Mouse (Mus musculus) cerebellum, adult 11-12 months (tissue): ENCODE results near the gene Pigr.
A peak's percentile ranks its signal among the peaks of the same experiment; 100 is the strongest.

Experiments
- DNase-seq: peaks from one replicate; pipeline ENCODE4 v3.0.0; 2022

The Pigr gene

DNA sequence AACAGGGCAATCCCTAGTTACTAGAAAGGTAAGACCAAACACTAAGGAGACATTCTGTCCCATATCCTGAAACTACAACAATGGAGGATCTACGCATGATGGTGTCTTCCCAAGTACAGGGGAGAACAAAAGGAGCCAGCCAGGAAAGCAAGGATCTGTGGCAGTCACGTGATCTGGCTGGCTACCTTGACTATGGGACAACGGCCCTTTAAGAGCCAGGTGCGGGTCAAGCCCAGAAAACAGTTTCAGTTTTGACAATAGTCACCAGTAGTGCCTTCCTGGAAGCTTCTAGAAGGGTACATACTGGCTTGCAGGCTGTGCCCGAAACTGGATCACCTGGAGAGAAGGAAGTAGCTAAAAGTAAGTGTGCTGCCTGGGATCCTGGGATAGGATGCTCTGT, at the start of gene Pigr:
Pigr (plus strand) TSS at position 237 of the 400 bp plus-strand sequence.
- no peak for DNase-seq

DNA sequence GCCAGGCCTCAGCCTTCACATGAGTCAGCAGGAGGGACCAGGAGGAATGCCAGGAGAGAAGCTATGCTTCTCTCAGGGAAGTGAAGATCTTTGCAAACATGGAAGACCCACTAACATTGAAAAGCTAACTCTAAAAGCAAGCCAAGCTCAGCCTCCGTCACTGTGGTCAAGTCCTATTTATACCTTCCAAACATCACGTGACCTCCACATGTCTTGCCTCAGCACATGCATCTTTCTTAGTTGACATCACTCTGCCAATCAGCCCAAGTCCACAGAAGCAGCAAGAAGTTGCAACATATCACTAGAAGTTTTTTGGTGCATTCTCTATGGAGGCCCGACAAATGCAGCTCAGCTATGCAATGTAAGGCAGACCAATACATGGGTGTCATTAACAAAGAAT, 46.6 kb upstream of the Pigr start:
- DNase-seq, result no peak

DNA sequence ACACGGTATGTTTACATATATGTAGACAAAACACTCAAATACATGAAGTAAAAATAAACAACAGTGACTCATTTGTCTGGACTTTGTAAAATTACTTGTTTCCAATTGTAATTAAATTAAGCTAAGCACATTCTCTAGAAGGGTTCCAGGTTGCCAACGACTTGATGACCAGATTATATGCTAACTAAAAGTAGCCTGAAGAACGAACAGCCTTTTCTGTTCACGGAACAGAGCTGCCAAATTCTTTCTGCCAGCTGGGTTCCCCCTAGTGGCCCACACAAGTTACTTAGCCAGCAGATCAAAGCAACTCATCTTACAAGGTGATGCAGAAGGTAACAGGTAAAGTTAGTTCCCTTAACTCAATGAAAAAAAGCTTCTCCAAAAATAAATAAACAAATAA, 42.4 kb upstream of the Pigr start:
- DNase-seq, result no peak

DNA sequence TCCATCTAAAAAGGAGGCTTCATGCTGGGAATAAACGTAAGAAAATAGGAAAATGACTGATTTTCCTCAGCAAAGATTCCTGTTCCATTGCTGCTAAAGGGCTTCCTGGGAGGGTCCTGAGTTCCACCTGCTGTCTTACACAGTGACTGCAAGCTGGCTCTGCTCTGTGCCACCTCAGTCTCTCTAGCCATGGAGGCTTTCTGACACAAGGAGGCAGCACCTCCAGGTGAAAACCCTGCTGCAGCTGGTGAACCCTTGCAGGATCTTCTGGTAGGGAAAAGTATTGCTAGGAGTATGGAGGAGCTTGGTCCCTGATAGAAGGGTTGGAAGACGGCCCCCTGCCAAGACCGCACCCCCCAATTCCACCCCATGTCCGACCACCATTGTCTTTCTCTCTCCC, 39.5 kb upstream of the Pigr start:
- no peak for DNase-seq

DNA sequence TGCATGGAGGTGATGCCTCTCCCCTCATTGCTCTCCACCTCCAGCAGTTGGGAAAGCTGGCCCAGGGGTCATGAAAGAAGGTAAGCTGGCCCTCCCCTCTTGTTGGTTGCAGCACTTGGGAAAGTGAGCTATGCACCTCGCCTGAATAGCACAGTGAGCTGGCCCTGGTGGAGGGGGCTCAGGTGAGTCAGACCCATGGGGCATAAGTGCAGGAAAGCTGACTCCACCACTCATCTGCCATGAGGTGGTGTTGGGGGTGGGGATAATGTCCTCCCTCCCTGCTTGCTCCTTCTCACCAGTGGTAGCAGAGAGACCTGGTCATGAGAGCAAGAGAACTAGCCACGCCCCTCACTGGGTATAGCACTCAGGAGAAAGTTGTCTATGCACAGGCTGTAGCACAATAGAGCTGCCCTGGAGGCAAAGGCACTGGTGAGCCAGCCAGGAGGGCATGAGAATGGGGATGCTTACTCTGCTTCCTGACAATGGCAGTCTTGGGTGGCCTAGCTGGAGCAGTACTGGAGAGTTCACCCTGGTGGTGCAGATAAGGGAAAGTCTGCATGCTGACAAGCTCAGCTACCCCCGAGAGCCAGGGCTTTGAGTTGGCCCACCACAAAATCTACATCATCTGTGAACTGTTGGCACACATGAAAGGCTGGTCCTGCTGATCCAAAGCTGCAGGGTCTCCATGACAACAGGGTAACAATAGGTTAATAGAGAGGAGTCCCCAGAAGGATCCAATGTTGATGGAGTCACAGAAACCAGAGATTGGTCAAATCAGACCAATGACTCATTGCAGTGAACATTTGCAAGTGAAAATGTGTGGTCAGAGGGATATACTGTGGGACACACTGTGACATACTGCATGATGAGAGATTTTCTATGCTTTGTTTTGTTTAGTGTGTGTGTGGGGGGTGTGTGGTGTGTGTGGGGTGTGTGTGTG, 36.7 kb upstream of the Pigr start:
- DNase-seq, result no peak

DNA sequence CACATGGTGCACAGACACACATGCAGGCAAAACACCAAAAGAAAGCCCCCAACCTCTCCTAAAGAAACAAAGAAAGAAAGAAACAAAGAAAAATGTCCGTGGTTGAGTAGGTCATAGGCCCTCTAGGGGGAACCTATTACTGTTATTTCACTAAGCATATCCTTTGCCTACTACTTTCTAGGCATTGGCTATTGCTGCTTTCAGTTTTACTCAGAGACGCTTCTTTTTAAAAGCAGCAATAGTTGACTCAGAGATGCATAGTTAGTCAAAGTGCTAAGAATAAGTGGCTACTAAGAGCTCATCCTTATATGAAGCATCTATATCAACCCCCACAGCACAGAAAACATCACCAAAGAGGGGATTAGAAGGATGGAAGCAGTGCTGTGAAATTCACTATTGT, 31.2 kb upstream of the Pigr start:
- no peak for DNase-seq

DNA sequence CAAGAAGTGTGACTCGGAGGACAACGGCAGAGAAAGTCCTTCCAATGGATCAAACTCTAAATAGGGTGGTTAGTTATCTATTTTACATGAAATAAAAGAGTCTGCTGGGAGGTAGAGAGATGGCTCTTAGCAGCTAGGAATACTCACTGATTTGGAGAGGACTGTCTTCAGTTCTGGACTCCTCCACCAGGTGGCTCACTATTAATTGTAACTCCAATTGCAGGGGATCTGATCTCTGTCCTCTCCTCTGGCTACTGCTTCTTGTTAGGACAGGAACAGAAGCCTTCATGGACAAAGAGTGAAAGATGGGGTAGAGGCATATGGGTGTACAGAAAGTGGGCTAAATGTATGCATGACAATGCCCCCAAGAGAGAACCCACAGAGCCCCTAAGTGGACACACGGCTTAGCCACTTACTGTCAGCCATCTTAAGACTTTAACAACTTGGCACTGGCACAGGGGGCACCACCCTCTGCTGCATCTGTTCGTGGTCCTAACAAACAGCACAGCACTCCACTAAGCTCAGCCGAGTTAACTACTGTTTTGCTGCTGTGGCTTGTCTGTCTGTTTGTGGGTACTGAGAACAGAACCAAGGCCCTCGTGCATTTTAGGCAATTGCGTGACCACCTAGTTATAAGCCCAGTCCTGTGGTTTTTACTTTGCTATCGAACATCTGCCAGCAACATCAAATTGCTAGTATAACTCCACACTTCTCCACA, 29.4 kb upstream of the Pigr start:
- DNase-seq, result peak; percentile 10

DNA sequence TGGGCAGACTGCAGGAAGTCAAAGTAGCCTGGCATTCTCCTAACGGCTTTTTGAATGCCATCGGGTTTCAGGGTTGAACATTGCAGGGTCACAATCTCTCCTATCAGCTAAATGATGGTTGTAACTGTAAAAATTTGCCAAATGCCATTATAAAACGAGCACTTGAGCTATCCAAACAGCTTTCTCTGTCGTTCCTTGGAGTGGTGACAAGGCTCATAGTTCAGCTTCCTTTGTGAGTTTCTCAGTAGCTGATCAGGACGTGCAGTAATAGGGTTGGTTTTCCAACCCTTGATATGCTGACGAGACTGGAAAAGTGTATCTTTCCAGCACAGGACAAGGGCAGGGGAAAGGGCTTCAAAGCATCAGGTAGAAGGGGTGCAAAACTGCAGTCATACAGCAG, 28.4 kb upstream of the Pigr start:
- no peak for DNase-seq

DNA sequence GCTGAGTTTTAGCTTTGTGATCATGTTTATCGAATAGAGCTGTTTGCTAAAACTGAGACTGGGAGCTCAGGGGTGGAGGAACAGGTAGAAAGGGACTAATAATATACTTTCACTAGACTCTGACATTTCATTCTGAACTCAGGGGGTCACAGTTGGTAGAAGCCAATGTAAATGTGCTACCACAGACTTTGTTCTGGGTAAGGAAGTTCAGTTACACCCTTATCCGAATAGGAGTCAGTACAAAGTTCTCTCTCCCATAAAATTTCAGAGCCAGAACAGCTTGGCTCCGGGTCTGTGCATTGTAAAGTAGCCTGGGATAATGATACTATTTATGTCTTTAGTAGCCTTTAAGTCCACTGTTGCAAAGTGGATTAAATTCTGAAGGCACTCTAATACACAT, 27.9 kb upstream of the Pigr start:
- no peak for DNase-seq

DNA sequence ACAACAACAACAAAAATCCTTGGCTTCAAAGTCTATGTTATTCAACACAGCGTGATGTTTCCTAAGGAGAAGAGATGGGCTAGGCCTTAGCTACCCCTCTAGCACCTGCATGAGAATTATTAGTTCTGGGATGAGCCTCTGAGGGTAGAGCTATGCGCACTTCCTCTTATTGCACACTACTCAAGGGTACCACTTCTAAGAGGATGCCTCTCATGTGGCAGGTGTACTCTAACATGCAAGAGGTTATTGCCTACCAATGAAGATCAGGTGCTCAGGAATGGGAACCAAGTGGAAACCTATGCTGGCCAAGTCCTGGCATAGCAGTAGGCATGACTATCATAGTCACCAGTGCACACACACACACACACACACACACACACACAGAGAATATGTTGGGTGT, 27.1 kb upstream of the Pigr start:
- DNase-seq, result no peak

DNA sequence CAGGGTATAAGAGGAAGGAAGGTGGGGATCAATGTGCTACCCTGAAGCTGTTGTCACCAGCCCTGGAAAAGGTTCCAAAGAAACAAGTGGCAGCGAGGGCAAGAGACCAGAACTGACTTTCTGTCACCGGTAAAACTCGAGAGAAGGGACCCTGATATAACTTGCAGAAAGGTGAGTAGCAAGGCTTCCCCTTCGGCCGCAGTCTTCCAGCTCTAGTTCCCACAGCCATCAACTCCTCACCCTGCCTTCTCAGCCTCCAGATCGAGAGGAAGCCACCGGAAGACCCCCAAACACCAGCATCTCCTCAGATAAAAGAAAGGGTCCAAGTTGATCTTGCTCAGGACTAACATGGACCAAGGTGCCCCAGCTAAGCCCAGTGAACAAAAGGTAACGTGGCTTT, 25.9 kb upstream of the Pigr start, which contains the start of gene Fcamr:
Fcamr (plus strand) TSS at position 301 of the 400 bp plus-strand sequence.
- DNase-seq, result no peak

DNA sequence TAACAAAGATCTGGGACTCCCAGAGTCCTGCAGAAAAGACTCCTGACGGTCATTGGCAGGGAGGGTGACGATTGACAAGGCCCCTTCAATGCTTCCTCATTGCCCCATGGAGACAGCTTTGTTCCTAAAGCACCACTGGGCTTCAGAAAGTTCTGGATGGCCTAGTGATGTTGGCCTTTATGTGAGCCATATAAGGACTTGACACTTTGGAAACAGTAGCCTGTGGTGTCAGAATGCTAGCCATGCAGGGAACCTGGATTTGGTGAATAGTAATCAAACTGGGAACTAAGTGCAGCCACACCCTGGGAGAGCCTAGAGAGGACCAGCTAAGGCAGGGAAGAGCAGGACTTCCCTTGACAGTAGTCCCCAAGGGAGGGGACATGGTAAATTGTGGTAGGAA, 25.0 kb upstream of the Pigr start:
- DNase-seq, result no peak

DNA sequence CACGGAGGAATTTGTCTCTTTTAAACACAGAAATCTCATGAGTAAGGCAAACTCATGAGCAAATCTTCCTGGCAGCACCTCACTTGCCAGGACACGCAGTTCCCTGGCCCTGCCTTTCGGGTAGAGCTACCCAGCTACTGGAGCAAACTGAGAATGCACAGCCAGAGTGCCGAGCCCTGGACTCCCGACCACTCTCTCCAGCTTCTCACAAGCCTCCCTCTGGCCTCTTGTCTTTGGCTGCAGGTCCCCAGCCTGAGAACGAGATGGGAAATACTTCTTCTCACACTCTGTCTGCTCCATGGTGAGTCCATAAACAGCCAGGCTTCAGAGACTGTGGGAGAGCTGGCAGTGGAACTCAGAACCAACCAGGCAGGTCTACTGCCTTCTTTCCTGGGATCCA, 23.5 kb upstream of the Pigr start:
- no peak for DNase-seq

DNA sequence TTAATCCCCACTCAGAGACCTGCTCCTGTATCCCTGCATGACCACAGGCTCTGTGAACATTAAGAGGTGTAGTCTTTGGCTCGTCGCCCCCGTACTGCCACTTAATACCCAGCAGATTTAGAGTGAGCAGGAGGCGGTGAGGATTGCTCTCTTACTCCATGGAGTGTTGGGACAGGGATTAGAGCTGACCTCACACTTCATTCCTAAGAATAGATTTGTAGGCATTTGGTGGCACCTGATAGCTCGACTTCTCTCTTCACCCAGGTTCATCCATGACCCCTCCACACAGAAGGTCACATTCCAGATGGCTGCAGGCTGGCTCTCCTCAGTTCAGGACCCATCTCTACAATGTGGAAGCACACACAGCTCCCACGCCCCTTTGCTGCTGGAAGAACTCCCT, 22.2 kb upstream of the Pigr start:
- no peak for DNase-seq

DNA sequence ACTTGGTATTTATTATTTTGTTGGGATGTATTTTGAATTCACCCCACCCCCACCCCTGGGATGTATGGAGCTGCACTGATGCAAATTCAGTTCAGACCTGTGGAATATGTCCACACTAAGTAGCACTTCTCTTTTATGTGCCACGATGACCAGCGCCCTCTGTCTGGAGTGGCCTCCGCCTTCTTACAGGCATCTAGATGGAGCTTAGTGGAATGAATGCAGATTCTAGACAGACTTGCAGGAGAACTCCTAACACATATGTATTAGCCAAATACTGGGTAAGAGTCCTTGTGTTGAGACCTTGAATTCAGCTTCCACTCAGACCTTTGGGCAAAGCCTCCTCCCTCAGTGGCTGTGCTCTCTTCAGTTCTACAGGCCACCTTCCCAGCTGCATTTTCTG, 15.6 kb upstream of the Pigr start:
- no peak for DNase-seq

DNA sequence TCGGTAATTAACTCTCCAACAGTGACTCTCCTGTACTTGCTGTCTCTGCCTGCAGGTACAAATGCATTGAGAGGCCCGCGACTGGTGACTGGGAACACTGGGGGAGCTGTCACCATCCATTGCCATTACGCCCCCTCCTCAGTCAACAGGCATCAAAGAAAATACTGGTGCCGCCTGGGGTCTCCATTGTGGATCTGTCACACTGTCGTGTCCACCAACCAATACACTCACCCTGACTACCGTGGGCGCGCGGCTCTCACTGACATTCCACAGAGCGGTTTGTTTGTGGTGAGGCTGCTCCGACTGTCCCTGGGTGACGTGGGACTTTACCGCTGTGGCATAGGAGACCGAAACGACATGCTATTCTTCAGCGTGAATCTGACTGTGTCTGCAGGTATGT, 15.2 kb upstream of the Pigr start:
- DNase-seq, result no peak

DNA sequence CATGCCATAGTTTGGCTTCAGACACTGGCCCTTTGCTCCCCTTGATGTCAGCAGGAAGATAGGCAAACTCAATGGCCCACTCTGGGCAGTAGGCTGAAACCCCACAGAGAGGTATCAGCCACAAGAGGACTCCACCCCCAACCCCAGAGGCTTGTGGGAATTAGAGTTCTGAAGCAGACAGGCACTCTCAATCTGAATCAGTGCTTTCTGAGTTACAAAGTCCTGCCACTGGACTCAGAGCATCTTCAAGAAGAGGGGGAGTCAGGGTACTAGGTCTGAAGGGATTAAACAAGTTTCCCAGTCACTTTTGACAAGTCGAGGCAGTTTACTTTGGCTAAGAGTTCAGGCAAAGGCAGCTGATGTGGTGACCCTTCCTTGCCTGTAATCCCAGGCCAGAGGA, 6.7 kb upstream of the Pigr start:
- no peak for DNase-seq

DNA sequence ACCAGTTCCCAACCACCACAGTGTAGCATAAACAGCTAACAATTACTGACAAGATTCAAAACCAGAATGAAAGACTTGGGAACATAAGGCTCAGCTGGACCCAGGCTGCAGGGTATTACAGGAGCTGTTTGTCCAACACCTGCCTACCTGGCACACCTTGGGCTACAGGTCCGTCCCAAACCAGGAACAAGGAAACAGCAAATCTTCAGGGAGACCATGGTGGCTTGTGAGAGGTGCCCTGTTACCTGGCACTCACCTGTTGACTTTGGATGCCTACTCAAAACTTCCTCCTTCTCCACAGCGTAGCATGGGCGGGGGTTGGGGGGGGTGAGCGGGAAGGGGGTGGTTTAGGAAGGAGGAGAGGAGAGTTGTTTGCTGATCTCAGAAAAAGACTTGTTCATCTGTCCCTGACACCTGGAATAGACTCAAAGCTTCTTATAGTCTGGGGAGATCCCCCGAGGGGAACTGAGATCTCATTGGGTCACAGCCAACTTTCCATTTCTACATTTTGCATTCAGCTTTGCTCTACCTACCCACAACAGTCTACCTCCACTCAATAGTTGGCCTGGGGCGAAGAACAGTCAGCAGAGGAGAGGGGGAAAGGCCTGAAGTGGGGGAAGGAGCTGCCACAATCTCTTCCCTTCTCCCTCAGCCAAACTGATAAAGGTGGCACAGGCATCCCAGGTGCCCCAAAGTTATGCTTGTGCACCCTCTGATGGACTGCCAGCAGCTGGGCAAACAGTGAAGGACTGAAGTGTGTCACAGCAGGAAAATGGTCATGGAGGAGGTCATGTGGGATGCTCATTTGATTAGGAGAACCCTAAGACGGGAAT, 6.0 kb upstream of the Pigr start:
- DNase-seq, result no peak

DNA sequence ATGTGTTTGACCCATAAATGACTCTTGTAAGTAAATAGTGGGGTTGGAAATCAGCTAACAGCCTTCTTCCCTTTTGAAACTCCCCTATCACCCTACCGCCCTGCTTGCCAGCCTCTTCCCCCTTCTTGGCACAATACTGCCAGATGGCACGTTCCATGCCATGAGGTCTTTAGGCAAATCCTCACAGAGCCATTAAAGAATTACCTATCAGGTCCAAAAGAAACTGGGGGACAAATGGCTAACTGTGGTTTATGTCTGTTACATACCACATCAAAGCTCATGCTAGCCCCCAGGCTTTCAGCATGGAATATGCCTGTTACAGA, 5.4 kb upstream of the Pigr start:
- no peak for DNase-seq

DNA sequence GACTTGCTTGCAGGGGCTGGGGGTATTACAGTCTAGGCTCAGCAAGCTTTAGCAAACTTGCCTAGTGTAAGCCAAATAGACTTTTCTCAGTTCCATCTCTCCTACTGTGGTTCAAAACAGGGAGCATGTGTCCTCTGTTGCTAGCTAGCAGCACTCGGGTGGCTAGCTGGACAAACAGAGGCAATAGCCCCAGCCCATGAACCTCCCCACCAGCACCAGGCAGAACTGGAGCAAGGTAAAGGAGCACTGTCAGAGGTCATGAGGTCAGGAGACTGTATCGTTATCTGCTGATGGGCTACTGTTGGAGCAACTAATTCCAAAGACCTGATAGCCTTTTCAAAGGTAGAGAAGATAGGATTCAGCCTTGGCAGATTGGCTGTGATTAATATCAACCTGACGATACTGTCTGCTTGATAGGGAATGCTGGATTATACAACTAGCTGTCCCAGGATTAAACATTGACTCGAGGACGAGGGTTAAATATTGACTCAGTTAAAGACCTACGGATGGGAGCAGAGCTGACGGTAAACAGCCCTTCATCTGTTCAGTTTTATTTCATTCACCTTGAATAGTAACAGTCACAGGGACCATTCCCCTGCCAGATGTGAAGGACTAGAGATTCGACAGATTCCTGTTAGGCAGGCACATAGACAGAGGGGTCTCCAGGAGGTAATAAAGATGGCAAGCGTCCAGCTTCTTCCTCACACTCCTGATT, 4.4 kb upstream of the Pigr start:
- DNase-seq, result no peak

DNA sequence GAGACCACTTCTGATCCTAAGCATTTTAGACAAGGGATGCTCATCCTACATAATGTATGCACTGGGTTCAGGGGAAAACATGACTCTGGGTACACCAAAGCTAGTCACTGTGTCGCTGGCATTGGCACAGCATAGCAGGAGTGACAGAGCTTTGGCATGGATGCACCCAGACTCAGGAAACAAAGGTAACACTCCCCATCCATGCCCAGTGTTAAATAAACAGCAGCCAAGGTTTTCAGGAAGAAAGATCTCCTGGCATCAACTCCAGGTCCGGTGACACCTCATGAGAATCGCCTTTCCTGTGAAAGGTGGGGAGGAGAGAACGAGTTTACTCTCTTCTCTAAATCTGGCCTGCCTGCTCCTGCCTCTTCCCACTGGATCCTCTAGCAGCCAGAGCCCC, 2.2 kb downstream of the Pigr start:
- DNase-seq, result peak; percentile 12

DNA sequence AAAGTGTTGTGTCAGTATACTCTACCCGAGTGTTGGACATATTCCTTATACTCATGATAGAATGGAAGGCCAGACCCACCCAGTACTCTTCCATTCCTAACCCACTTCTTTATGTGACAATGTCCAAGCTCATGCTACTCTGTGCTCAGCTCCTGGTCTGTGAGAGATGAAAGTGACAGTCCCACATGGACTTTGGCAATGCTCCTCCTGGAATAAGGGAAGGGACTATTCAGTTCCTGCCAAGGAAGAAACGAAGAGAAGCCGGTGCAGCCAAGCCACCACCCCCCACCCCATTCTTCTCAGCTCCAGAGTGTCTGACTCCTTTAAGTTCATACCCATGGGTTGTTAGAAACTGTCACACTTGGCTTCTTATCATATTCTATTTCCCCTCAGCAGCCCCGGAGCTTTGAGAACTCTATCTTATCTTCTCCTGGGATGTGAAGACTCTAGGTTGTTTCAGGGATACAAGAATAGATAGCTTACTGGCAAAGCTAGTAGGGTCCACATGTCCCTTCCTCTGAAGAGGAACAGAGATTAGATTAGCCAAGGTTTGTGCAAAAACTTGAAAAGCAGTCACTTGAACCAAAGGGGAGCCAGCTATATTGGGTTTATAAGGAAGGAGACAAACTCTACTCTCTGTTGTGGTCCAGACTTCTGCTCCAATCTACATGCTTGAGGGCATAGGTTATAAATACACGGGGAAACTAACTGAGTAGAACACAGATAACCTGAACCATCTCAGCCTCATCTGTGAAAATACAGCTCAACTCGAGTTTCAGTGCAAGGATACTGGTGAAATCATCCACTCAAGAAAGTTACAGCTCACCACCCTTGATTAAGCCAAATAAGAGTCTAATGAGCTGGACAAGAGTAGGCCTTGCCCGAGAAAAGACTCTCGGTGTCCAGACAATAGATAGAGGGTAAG, 3.7 kb downstream of the Pigr start:
- DNase-seq, result no peak
